Mouse (Mus musculus): ENCODE results near the gene Rps6kb1.

Rps6kb1 gene

DNA sequence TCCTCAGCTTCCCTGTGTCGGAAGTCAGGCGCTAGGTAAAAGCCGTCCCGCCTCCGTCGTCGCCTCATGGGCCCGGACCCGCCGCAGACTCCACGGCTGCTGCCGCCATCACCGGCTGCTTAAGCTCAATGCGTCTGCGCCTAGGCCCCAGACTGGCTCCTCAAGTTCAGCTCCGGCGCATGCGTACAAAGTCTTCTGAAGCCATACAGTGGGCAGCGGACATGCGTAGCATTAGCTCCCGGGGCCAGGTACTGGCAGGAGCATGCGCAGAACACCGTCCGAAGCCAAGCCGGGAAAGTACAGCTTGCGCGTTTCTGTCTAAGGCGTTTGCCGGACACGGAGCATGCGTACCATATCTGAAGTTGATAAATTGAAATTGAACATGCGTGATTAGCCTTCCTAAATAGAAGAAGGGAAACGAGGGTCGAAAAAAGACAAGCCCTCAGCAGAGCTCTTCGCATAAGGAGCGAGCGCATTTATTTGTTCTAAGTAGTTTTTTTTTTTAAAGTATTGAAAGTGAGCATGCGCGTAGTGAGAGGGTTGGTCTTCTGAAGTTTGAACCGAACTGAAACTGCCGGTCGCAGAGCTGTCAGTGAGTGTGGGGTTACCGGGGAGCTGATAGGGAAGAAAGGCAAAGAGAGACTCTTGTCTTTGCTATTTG is at the start of gene Rps6kb1, which contains the start of gene Tubd1:
TSS of gene Rps6kb1 (minus strand) at position 167 of the 661 bp plus-strand sequence.
TSS of gene Tubd1 (plus strand) at position 353 of the 661 bp plus-strand sequence.
- peak; percentile 97 to 99 for DNase-seq (ENCODE audit: low spot score in 2 of 2)

DNA sequence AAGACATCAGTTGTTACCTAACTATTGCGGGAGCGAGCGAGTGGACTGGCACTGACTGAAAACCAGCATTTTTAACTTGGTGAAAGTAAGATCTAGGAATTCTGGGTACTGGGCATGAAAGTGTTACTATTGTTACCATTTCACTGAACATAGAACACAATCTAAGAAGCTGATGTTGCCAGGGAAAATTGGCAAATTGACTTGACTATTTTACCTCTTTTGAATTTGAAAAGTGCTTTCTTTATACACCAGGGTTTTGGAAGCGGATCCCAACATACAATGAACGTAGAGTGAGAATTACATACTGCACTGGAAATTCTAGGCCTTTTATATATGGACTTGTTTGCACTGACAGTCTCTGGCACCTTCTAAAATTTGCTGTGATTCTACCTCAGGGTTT is 48.8 kb upstream of the Rps6kb1 start:
- DNase-seq (ENCODE audit: low spot score in 2 of 2): no peak

DNA sequence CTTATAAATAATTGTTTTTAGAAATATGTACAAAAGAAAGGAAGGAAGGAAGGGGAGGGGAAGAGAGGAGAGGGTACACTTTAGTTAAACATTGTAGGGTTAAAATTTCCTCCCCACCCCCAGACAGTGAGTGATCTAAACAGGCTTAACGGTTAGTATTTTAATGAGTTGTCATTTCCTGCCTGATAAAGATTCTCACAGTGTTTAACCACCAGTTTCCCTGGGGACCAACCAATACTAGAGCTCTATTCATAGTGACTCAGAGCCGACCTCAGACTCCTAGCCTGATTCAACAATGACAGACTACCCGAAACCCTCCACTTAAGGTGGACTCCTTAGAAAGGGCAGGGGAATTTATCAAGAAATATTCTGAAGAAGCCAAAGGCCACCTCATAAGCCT is 48.4 kb upstream of the Rps6kb1 start:
- no peak for DNase-seq (ENCODE audit: low spot score in 2 of 2)

DNA sequence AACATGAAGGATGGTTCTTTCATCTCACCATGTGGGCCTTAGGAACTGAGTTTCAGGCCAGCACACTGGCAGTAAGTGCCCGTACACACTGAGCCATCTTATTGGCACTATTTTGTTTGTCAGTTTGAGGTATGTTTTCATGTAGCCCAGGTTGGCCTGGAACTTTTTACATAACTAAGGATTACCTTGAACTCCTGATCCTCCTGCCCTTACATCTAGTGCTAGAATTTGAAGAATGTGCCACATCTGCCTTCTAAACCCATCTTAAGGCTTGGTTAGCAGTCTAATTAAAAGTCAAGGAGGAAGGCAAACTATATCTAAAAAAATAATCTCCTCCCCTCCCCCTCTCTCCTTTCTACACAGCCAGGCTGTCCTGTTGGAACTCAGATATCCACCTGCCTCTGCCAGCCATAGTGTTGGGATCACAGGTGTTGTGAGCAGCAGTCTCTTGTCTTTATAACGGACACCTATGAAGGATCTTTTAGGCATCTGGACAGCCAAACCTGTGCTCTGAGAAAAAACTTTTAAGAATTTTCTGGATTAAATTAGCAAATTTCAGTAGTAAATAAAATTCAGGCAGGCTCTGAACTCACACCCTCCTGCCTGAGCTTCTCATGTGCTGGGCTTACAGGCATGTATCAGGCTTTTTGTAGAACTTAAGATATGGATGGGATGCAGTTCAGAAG is 47.5 kb upstream of the Rps6kb1 start:
- no peak for DNase-seq (ENCODE audit: low spot score in 2 of 2)

DNA sequence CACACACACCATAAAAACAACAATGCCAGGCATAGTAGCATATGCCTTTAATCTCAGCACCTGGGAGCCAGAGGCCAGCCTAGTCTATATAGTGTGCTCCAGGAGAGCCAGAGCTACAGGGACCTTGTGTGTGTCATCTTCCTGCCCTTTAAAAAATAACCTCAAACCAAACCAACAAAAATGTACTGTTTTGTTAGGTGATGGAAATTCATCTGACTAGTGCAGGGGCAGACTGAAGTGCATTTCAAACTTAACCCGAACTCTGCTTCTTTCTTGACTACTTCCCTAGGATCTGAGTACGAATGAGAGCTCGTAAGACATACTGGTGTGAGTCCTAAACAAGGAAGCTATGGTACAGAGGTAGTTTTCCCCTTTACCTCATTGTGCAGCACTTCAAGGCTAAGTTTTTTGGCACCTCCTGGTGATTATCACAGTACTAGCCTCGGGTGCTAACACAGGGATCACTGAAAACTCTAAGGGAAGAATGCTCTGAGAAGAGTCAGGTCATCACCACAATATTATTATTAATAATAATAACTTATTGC is 46.8 kb upstream of the Rps6kb1 start:
- no peak for DNase-seq (ENCODE audit: low spot score in 2 of 2)

DNA sequence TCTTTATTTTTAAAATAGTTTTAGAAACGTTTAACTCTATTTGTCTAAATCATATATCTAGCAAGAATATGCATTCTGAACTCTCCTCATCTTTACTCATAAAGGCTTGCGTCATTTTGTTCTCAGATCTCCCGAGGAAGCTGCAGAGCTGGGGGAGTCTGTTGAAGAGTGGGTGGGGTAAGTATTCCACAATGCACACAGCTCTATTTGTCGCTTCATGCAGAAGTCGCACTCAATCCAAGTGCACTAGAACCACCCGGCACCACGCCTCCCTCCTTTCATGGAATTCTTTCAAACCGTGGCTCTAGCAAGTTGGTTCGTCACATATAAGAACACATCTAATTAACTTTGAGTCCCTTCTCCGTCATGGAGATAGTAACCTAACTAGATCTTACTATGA is 46.0 kb upstream of the Rps6kb1 start:
- no peak for DNase-seq (ENCODE audit: low spot score in 2 of 2)

- no peak for DNase-seq (ENCODE audit: low spot score in 2 of 2)
Observed at GRCm38 (mm10) chr11:86590066-86590465, 45.5 kb upstream of the Rps6kb1 start.

DNA sequence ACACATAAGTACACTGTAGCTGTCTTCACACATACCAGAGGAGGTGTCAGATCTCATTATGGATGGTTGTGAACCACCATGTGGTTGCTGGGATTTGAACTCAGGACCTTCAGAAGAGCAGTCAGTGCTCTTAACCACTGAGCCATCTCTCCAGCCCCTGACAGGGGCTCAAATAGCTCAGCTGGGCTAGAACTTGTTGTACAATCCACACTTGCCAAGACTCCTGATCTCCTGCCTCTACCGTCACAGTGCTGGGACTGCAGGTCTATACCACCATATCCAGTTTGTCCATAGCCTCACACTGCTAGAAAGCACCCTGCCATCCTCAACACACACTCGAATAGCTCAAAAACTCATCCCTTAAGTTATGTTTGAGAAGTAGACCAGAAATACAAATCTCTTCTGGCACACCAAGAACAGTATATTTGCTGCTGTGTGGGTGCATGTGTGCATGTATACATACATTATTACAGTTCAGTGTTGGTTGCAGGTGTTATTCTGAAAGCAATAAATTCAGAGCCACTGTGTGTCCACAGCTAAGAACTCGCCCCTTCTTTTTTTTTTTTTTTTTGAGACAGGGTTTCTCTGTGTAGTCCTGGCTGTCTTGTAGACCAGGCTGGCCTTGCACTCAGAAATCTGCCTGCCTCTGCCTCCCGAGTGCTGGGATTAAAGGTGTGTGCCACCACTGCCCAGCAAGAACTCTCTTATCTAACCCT is 44.1 kb upstream of the Rps6kb1 start:
- no peak for DNase-seq (ENCODE audit: low spot score in 2 of 2)

DNA sequence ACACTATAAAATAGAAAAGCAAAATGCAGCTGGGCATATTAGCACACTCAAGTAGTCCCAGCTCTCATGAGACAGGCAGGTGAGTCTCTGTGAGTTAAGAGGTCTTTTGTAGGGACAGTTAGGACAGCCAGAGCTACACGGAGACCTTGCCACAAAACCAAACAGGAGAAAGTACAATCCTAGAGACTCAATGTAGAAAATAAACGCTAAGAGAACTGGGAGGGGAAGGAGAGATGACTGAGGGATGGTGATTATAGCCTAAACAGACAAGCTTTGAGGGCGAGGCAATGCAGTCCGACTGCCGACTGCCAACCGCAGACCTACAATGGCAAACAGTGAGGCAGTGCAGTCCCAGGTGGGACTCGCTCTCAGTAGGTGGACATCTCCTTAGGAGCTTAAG is 43.2 kb upstream of the Rps6kb1 start:
- DNase-seq (ENCODE audit: low spot score in 2 of 2): no peak

- peak in 1 of 2 experiments; percentile 85 for DNase-seq (ENCODE audit: low spot score in 2 of 2)
Observed at GRCm38 (mm10) chr11:86586868-86587792, 42.5 kb upstream of the Rps6kb1 start.

- peak in 1 of 2 experiments; percentile 36 for DNase-seq (ENCODE audit: low spot score in 2 of 2)
Observed at GRCm38 (mm10) chr11:86586177-86586867, 41.7 kb upstream of the Rps6kb1 start.

DNA sequence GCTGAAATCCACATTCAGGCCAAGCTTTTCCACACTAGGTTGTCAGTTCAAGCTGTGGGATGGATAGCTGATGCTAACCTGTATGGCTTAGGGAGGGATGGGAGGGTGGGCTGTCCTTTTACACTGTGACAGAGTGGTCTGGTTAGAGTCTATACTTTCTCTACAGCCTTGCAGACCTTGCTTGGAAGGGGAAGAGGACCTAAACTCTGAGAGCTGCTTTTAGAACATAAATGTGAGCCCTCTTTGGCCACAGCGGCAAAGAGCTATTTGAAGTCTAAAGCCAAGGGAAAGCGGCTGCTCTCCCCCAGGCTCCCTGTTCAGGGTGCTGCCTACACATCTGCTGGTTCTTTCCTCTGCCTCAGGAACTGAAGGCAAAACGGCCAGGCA is 41.0 kb upstream of the Rps6kb1 start:
- DNase-seq (ENCODE audit: low spot score in 2 of 2): no peak

GRCm38 (mm10) chr11:86584898-86585597 is 40.4 kb upstream of the Rps6kb1 start:
- no peak for DNase-seq (ENCODE audit: low spot score in 2 of 2)

GRCm38 (mm10) chr11:86583990-86584897 is 39.6 kb upstream of the Rps6kb1 start:
- DNase-seq (ENCODE audit: low spot score in 2 of 2): no peak

GRCm38 (mm10) chr11:86583313-86583825 is 38.8 kb upstream of the Rps6kb1 start:
- DNase-seq (ENCODE audit: low spot score in 2 of 2): no peak

- DNase-seq (ENCODE audit: low spot score in 2 of 2): no peak
Observed at GRCm38 (mm10) chr11:86582543-86583260, 38.1 kb upstream of the Rps6kb1 start.

GRCm38 (mm10) chr11:86581943-86582542 is 37.4 kb upstream of the Rps6kb1 start:
- no peak for DNase-seq (ENCODE audit: low spot score in 2 of 2)
